Mouse (Mus musculus): Measurements from ENCODE around the gene Depdc1b. TPM values are rescaled to one million over a fixed set of nuclear protein-coding genes. Genes with fewer than 3 reads are reported as not detected.

Gene Depdc1b
- total RNA-seq, 2 experiments from 2014 or later, result 0.35 TPM; not detected in 1

DNA sequence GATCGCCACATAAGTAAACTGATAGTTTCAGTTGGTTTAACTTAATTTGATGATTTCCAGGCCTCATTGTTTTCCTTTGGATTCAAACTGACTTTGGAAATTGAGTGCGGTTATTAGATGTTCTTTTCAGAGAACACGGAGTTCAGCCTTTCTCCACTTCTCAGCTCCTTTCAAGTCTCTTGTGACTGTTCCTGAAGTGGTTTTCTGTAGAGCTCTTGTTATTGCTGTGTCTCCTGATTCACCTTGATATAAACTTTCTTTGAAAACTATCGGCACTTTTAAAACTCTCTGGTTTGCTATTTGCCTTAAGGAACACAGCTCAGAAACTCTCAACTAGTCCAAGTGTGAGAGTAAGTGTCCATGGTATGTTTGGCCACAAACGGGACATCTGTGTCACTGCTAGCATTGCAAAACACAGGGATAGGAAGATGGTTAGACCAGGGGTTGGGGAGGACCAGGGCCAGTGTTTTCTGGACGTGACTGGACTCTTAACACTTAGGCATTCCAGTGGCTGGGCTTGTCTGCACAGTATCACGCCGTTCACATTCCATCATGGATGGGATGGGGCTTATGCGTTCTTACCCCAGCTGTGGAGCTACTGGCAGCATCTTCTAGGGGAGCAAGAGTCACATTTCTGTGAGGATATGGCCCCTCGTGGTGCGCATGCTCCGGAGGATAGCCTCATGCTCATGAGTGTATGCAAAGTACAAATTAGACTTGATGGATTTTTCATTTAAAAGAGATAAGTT is 38.8 kb downstream of the Depdc1b start:
- no peak for DNase-seq

GRCm38 (mm10) chr13:108357362-108357761 is 41.2 kb downstream of the Depdc1b start:
- DNase-seq, result no peak

DNA sequence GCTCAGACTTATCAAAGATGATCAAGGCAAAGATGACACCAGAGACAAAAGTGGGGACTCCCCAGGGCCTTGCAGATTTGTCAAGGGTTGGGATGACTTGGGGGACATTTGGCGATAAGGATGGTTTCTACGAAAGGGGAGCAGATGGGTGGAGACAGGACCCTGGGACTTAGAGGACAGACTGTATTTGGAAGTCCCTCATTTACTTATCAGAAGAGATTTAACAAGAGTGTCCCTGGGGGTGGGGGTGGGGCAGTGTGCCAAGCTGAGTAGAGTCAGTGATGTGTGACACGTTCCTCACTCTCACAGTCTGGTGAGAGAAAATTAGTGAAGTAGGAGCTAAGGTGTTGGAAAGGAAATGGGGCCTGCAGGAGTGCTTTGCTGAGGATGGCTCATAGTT is 42.1 kb downstream of the Depdc1b start:
- no peak for DNase-seq

DNA sequence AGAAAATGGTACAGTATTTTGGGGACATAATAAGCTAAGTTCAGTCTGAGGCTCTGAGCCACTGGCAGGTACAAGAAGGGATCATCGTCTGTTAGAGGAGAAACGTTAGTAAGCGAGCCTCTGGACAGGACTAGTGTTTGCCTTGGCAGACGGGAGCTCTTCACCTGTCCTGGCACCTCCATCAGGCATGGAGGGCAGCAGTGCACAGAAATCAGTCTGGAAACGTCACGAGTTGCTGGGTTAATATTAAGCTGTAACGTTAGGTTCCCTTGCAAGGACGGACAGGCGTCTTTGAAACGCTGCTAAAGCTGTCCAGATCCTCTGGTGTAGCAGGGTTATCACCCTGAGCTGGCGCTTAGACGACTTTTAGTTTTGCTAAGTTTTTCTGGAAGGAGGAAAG is 51.4 kb downstream of the Depdc1b start:
- no peak for DNase-seq

DNA sequence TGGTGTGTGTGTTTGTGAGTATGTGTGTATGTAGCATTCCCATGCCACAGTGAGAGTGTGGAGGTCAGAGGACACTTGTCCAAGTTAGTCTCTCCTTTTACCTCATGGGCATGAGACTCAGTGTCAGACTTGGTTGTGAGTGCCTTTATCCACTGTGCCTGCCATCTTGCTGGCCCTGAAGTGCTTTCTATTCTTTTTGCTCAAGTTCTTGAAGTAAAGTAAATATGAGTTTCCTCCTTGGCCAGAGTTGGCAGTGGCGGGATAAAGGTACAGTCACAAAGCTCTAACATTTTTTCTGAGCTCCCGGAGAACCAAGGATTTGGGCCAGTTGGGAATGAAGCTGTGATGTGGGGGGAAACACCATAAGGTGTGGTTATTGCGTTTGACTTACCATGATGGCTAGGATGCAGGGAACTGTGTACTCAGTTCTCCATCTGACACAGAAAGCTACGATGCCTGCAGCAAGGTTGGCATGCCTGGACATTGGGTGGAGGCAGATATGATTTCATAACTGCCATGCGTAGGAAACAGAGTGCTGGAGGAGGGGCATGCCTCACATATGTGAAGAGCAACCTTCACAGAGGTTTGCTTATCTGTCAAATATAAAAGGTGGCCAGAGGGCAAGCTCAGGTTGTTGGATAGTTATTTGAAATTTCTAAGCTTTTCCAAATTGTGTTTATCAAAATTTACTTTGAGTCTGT is 54.3 kb downstream of the Depdc1b start:
- DNase-seq, result no peak

- no peak for DNase-seq
Observed at GRCm38 (mm10) chr13:108371352-108371921, 55.3 kb downstream of the Depdc1b start.

GRCm38 (mm10) chr13:108373231-108373630 is 57.1 kb downstream of the Depdc1b start:
- no peak for DNase-seq

- no peak for DNase-seq
Observed at GRCm38 (mm10) chr13:108376637-108377036, 60.5 kb downstream of the Depdc1b start.

DNA sequence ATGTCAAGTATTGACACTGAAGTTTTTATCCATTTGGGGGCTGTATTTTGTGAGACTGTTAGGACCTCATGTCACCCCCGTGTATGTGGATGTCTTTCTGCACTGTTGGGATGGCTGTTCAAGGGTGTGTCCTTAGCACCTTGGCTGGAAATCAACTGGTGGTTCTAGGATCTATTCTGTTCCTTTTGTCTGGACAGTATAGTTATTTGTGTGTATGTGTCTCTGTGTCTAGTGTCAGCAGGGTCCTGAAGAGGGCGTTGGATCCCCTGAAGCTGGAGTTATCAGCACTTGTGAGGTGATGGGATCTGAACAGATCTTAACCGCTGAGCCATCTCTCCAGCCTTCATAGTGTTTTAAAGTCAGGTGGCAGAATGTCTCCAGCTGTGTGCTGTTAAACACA is 65.0 kb downstream of the Depdc1b start:
- DNase-seq, result no peak

- no peak for DNase-seq
Observed at GRCm38 (mm10) chr13:108383051-108383450, 66.9 kb downstream of the Depdc1b start.

- no peak for DNase-seq
Observed at GRCm38 (mm10) chr13:108386058-108386457, 69.9 kb downstream of the Depdc1b start.

DNA sequence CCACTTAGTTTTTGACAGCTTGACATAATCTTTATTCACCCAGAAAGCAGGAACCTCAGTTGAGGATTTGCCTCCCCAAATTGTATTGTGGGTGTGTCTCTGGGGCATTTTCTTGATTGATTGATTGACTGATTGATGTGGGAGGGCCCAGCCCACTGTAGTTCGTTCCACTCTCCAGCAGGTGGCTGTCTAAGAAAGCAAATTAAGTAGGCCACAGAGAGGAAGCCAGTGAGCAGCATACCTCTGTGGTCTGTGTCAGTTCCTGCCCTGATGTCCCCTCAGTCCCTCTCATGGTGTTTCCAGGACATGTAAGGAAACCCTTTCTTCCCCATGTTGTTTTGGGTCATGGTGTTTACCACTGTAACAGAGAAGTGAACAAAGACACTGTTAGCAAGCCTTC is 74.4 kb downstream of the Depdc1b start:
- no peak for DNase-seq

- DNase-seq, result no peak
Observed at GRCm38 (mm10) chr13:108403197-108403596, 87.1 kb downstream of the Depdc1b start.

DNA sequence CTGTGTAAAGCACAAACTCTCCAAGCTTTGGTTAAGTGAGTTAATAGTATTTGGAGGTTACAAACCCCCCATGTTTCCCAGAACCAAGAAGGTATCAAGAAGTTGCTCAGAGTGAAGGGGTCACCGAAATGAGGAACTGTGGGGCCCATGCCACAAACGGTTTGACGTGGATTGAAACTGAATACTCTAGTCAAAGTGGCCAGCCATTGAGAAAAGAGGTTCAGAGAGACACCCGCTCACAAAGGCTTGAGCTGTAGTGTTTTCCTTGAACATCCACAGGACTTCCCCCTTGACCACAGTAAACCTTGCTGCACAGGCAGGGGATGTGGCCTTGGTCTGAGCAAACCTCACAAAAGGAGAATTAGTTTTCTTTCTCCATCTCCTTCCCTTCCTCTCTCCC is 88.2 kb downstream of the Depdc1b start:
- DNase-seq, result no peak

DNA sequence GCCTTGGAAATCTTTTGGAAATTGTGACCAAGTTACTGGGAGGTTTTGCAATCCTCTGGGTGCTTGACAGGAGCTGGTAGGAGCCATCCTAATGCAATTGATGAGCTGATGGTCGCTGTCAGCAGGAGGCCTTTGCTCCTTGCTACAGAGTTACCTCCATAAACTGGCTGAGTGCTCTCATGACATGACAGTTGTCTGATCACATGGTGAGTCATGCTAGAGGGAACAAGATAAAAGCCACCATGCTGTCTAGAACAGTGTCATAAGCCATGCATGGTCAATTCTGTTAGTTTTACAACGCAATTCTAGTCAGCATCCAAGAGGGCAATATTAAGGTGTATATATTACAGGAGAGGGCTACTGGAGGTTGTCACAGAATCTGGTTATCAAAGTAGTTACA is 99.3 kb downstream of the Depdc1b start:
- DNase-seq, result no peak

- DNase-seq, result no peak
Observed at GRCm38 (mm10) chr13:108418741-108419507, 102.8 kb downstream of the Depdc1b start.

DNA sequence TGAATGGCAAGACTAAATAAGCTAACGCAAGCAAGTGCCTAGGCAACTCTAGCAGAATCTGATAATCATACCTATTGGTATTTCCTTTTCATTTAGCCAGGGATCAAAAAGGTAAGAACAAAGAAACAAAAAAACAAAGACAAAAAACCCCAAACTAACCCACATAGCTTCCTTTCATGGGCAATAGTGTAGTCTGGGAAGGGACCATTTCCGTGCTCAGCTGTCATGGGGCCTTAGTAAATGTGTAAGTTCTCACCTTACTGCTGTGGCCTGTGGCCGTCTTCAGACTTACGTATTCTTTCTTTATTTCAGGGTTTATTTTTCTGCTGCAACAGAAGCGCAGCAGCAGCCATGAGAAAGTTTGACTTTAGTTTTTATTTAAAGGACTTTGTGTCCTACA is 110.2 kb downstream of the Depdc1b start:
- no peak for DNase-seq

DNA sequence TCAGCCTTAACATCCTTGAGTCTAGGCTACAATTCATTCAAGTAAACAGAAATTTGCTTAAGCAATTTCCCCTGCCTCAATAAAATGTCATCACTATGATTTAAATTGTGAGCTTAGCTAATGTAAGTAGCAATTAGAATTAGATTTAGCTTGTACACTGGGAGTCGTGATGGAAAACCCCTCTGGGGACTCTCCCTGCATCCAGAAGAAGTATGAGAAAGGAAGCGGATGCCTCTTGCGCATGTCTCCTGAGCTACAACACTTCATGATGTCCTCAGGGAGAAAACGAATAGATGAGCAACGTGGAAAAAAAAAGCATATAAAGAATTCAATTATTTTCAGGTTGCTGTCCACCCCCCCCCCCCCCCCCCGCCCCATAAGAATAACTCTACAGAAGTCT is 112.7 kb downstream of the Depdc1b start:
- no peak for DNase-seq

GRCm38 (mm10) chr13:108429623-108430022 is 113.5 kb downstream of the Depdc1b start:
- DNase-seq, result no peak

DNA sequence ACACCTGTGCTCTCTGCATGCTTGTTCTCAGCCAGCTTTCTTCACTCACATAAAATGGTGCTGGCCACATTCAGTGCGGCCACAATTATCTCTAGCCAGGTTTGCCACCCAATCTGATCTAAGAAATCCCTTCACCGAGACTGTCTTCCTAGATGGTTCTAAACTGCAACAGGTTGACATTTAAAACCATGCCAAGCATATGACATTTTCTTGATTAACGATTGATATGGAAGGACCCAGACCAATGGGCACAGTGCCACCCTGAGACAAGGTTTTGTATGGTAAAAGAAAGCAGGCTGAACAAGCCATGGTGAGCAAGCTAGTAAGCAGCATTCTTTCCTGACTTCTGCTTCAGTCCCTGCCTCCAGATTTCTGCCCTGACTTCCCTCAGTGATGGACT is 115.6 kb downstream of the Depdc1b start:
- no peak for DNase-seq

- no peak for DNase-seq
Observed at GRCm38 (mm10) chr13:108435687-108436086, 119.6 kb downstream of the Depdc1b start.

DNA sequence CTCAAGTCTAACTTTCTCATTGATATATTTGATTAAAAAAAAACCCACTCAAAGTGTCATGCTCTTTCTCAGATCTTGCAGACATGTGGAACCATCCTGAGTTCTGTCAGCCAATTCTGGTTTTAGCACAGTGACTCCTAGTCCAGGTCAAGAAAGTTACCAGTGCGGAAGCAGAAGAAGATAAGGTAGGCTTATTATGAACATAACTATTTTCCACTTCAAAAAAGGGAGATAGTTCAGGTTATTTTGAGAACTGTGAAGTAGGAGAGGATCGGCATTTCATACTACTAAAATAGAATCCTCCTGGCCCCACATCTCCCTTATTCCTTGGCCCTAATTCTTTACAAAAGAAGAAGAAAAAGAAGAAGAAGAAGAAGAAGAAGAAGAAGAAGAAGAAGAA is 121.3 kb downstream of the Depdc1b start:
- DNase-seq, result no peak

GRCm38 (mm10) chr13:108439012-108439411 is 122.9 kb downstream of the Depdc1b start:
- no peak for DNase-seq
